Comparison of ENCODE assay signal across 8 mouse cellular contexts in the genomic region with DNA sequence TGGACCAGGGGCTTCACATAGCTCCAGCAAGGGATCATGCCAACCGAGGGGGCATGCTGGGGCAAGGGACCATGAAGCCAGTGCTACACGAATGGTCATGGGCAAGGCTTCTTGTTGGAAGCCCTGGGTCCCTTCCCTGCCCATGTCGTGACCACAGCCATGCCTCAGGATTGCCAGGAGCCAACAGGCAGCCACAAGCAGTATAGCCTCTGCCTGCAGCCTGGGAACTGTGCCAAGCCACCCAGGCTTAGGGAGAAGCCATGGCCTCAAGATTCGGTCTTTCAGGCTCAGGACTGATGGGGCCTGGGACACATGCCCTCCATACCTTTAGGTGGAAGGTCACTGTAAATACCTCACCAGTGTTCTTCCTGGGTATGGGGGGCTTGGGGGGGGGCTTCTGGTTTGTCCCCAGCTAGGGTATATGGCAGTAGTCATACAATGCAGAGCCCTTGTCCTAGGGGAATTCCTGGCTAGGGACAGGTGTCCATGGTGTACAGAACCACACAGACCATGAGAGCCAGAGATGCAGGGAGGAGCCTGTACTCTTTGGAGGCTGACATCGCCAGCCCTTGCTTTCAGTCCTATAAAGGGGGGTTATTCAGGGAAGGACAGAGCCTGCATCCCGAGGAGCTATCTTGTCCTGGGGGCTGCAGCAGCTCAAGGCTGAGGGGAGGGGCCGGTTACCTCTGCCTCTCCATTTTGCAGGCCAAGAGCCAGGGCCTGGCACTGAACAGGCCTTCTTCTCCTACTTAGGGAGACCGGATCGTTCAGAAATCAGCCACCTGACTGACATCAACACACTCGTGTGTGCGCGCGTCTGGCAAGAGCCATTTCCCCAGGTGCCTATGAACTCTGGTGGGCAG. TPM values are rescaled to one million over a fixed set of nuclear protein-coding genes. Genes with fewer than 3 reads are reported as not detected.
DNase-seq lines count a peak whose midpoint lies in the region; ATAC-seq lines count a peak whose summit lies in the region.

No protein-coding gene starts in this region.

- no peaks in the 10 kb centered on the region for H3K27me3 ChIP-seq in heart, embryonic 12.5 days (replicated peaks)
- H3K27me3 ChIP-seq in neural tube, embryonic 15.5 days (replicated peaks) = peaks cover 4% of the 10 kb centered on the region; the same call in 1 of the 2 replicates
- no peaks in the 10 kb centered on the region for H3K27me3 ChIP-seq in intestine, embryonic 15.5 days (replicated peaks)

- no peak for ATAC-seq in heart, embryonic 12.5 days (ENCODE audit: insufficient number of reproducible peaks, low FRiP score)
- ATAC-seq in neural tube, embryonic 15.5 days (ENCODE audit: low FRiP score) = peak; percentile 39; the same call in 1 of the 2 replicates
- no peak for ATAC-seq in intestine, embryonic 15.5 days

- no peak overlapping the region for H3K4me3 ChIP-seq in heart, embryonic 12.5 days
- H3K4me3 ChIP-seq in neural tube, embryonic 15.5 days (replicated peaks) = no peak overlapping the region
- H3K4me3 ChIP-seq in intestine, embryonic 15.5 days (replicated peaks) = no peak overlapping the region

- no peak for DNase-seq in heart, adult 11 months
- DNase-seq in testis, postnatal 10 days (ENCODE audit: low spot score) = peak; percentile 65
- no peak for DNase-seq in testis, postnatal 14 days (ENCODE audit: low spot score)
- DNase-seq in heart, postnatal 4 days = peak; percentile 67
- DNase-seq in spleen, postnatal 4 days (ENCODE audit: low spot score in 2 of 2) = no peak

- H3K4me1 ChIP-seq in heart, embryonic 12.5 days (replicated peaks) = peaks cover 50% of the 10 kb centered on the region
- peaks cover 30% of the 10 kb centered on the region for H3K4me1 ChIP-seq in neural tube, embryonic 15.5 days
- peaks cover 25% of the 10 kb centered on the region for H3K4me1 ChIP-seq in intestine, embryonic 15.5 days (replicated peaks)

- H3K4me2 ChIP-seq in heart, embryonic 12.5 days = no peak overlapping the region
- H3K4me2 ChIP-seq in neural tube, embryonic 15.5 days = no peak overlapping the region
- H3K4me2 ChIP-seq in intestine, embryonic 15.5 days (replicated peaks) = no peak overlapping the region

- 64% methylated on average over 13 of the region's 13 CpGs for whole genome bisulfite sequencing in heart, embryonic 12.5 days
- WGBS in neural tube, embryonic 15.5 days = 37% methylated on average over 13 of the region's 13 CpGs
- 58% methylated on average over 13 of the region's 13 CpGs for WGBS in intestine, embryonic 15.5 days

- H3K27ac ChIP-seq in heart, embryonic 12.5 days (ENCODE audit: poor library complexity, severe bottlenecking) = peak overlapping the region; percentile 17; the same call in 1 of the 2 replicates
- H3K27ac ChIP-seq in neural tube, embryonic 15.5 days (replicated peaks) = peak overlapping the region; percentile 18; the same call in 1 of the 2 replicates
- H3K27ac ChIP-seq in intestine, embryonic 15.5 days = no peak overlapping the region

- H3K9ac ChIP-seq in heart, embryonic 12.5 days = no peak overlapping the region
- H3K9ac ChIP-seq in neural tube, embryonic 15.5 days (replicated peaks) = no peak overlapping the region
- no peak overlapping the region for H3K9ac ChIP-seq in intestine, embryonic 15.5 days

- no peaks in the 10 kb centered on the region for H3K36me3 ChIP-seq in heart, embryonic 12.5 days
- no peaks in the 10 kb centered on the region for H3K36me3 ChIP-seq in neural tube, embryonic 15.5 days
- no peaks in the 10 kb centered on the region for H3K36me3 ChIP-seq in intestine, embryonic 15.5 days

- no peaks in the 10 kb centered on the region for H3K9me3 ChIP-seq in heart, embryonic 12.5 days (replicated peaks)
- no peaks in the 10 kb centered on the region for H3K9me3 ChIP-seq in neural tube, embryonic 15.5 days (replicated peaks)
- no peaks in the 10 kb centered on the region for H3K9me3 ChIP-seq in intestine, embryonic 15.5 days

RNA-seq across cellular contexts. Expression of a gene that starts 15.8 kb away (rescaled TPM):
- polyA plus RNA-seq in heart, embryonic 12.5 days (2016; fragmentation: Nextera tagmentation; extraction: Ambion mirVana) = 3.8 and 3.9 TPM in 2 replicates
- 10 to 100 TPM; 10.8 to 11.7 TPM for total RNA-seq in heart, postnatal 4 days (2021)
- polyA plus RNA-seq in neural tube, embryonic 15.5 days (2015; fragmentation: Nextera tagmentation; extraction: Ambion mirVana) = 29.5 and 31.8 TPM in 2 replicates
- polyA plus RNA-seq in intestine, embryonic 15.5 days (2015; fragmentation: Nextera tagmentation; extraction: Ambion mirVana) = 3.7 and 4.1 TPM in 2 replicates

RNA-seq across cellular contexts. Expression of a gene that starts 33.7 kb away (rescaled TPM):
- polyA plus RNA-seq in heart, embryonic 12.5 days (2016; fragmentation: Nextera tagmentation; extraction: Ambion mirVana) = 10.0 and 10.4 TPM in 2 replicates
- total RNA-seq in heart, postnatal 4 days (2021) = 10 to 100 TPM; 12.9 to 16.2 TPM
- 3.6 and 4.1 TPM in 2 replicates for polyA plus RNA-seq in neural tube, embryonic 15.5 days (2015; fragmentation: Nextera tagmentation; extraction: Ambion mirVana)
- polyA plus RNA-seq in intestine, embryonic 15.5 days (2015; fragmentation: Nextera tagmentation; extraction: Ambion mirVana) = 16.0 and 17.8 TPM in 2 replicates

Comparison
In these comparisons a context has a peak if more than half of its experiments do, and no peak if none do; other contexts are left out.
1. DNase-seq: peak in testis, postnatal 10 days (single experiment) and heart, postnatal 4 days (single experiment); none in heart, adult 11 months (single experiment), testis, postnatal 14 days (single experiment) and spleen, postnatal 4 days (0 of 2).